Comparison of ENCODE assay signal across 8 mouse cellular contexts in the genomic region with DNA sequence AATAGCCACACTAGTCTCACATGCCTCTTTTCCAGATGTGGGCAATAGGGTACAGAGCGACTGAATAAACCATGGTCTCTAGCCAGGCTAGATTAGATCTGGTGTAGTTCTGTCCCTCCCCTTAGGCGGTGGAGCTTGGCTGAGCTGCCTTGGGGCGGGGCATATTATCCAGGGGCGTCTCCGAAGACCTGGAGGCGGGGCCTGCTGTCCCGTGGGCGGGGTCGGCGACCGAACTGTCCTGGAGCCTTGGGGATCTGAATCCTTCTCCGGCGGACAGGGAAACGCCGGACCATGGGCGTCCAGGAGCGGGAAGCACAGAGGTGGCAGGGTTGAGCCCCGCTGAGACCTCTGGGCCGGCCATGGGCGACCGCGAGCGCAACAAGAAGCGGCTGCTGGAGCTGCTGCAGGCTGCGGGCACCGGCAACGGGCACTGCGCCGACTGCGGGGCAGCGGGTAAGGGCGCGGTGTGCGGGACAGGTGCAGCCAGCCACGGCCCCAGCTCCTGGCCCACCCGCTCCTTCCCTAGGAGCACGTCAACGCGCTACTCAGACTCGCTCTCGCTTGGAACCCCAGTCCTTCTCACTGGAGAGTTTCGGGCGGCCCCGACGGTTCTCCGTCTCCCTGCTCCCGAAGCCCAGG. TPM values are rescaled to one million over a fixed set of nuclear protein-coding genes. Genes with fewer than 3 reads are reported as not detected.
DNase-seq lines count a peak whose midpoint lies in the region; ATAC-seq lines count a peak whose summit lies in the region.

A gene (plus strand): TSS at position 249 of the 639 bp plus-strand sequence.

- H3K9me3 ChIP-seq in hindbrain, embryonic 14.5 days (ENCODE audit: control insufficient read depth, low read length) = no peaks in the 10 kb centered on the region

- ATAC-seq in hindbrain, embryonic 14.5 days (ENCODE audit: low FRiP score) = peak; percentile 60; the same call in 1 of the 2 replicates

- H3K4me3 ChIP-seq in hindbrain, embryonic 14.5 days (replicated peaks; ENCODE audit: low read length) = peak within 1 kb of the TSS; percentile 38

- no peak within 1 kb of the TSS for H3K27ac ChIP-seq in hindbrain, embryonic 14.5 days

- no peaks in the 10 kb centered on the region for H3K36me3 ChIP-seq in hindbrain, embryonic 14.5 days (replicated peaks; ENCODE audit: control insufficient read depth, insufficient read depth)

- peaks cover 31% of the 10 kb centered on the region for H3K27me3 ChIP-seq in hindbrain, embryonic 14.5 days (ENCODE audit: control insufficient read depth, insufficient read depth, low read length)

- no peaks in the 10 kb centered on the region for H3K4me1 ChIP-seq in hindbrain, embryonic 14.5 days (replicated peaks; ENCODE audit: control insufficient read depth, insufficient read depth, low read length)

- 2% methylated on average over 44 of the region's 47 CpGs for WGBS in hindbrain, embryonic 14.5 days

- H3K4me2 ChIP-seq in hindbrain, embryonic 14.5 days (replicated peaks) = peak within 1 kb of the TSS; percentile 56

- peak within 1 kb of the TSS; percentile 50 for H3K9ac ChIP-seq in hindbrain, embryonic 14.5 days

- peak; percentile 96 for DNase-seq in ZHBTc4 (ENCODE audit: low read depth, low spot score)
- peak; percentile 48 to 57 for DNase-seq in cerebellum, postnatal 4 days (ENCODE audit: low spot score in 2 of 2)
- peak; percentile 96 for DNase-seq in gastrocnemius, adult 18-20 months (ENCODE audit: low spot score)
- peak; percentile 47 for DNase-seq in hindbrain, embryonic 14.5 days (ENCODE audit: low spot score)
- peak; percentile 52 for DNase-seq in left cerebral cortex, adult 11 months (ENCODE audit: low spot score)
- peak; percentile 93 for DNase-seq in lung, postnatal 25 days (ENCODE audit: low spot score)
- peak; percentile 44 for DNase-seq in retina, adult 2 months (ENCODE audit: low read depth, low spot score)
- peak; percentile 82 for DNase-seq in thymus, postnatal 25 days

RNA-seq across cellular contexts. Expression of the gene that starts here (rescaled TPM):
- total RNA-seq in gastrocnemius, adult 18-20 months (2021) = 1 to 10 TPM; 2.7 to 3.6 TPM
- 3.4 and 3.6 TPM in 2 replicates for polyA plus RNA-seq in hindbrain, embryonic 14.5 days (2014; fragmentation: Nextera tagmentation; extraction: Ambion mirVana)

Comparison
In these comparisons a context has a peak if more than half of its experiments do, and no peak if none do; other contexts are left out.
1. DNase-seq: peak in every context shown above with its lines; median percentile 96 in ZHBTc4; 96 in gastrocnemius, adult 18-20 months; 93 in lung, postnatal 25 days; 82 in thymus, postnatal 25 days; 52 in cerebellum, postnatal 4 days; 52 in left cerebral cortex, adult 11 months; 47 in hindbrain, embryonic 14.5 days; 44 in retina, adult 2 months.